Mouse (Mus musculus): Measurements from ENCODE around the gene Elmo1.

DNA sequence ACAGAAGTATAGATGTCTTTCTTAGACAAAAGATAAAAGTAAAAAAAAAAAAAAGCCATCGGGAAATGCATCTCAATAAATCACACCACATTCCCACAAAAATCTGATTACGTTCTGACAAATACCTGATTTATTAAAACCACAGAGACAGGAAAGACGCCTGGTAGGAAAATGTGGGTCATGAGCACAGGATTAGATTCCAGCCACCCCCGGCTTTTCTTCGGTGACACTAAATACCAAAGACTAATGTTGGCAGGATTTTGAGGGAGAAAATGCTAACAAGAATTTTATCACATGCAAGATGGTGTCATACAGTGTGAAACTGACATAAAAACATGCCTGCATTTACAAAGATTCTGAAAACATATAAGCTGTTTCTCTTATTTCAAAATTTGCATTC is 27.1 kb upstream of the Elmo1 start:
- TF ChIP-seq JUND (IDR thresholded peaks at IDR 0.05; ENCODE audit: low read depth, low read length) = no peak
- no peak for TF ChIP-seq ZMIZ1 (IDR thresholded peaks at IDR 0.05; ENCODE audit: low read depth, low read length)
- no peak for TF ChIP-seq EP300 (IDR thresholded peaks at IDR 0.05; ENCODE audit: low read depth in 1 of 2, low read length in 2 of 2)
- TF ChIP-seq CTCF (IDR thresholded peaks at IDR 0.05 in 2 of 3, conservative IDR thresholded peaks at IDR 0.05 in 1 of 3; ENCODE audit: control insufficient read depth in 1 of 3, insufficient read depth in 1 of 3, low read depth in 2 of 3, low read length in 3 of 3, poor library complexity in 1 of 3, severe bottlenecking in 1 of 3) = no peak
- no peak for TF ChIP-seq UBTF (IDR thresholded peaks at IDR 0.05; ENCODE audit: borderline replicate concordance, insufficient read depth, low read depth, low read length)
- no peak for TF ChIP-seq POLR2AphosphoS2 (IDR thresholded peaks at IDR 0.05; ENCODE audit: low read length)
- TF ChIP-seq TBP (IDR thresholded peaks at IDR 0.05; ENCODE audit: low read depth, low read length) = no peak
- no peak for TF ChIP-seq POLR2A (IDR thresholded peaks at IDR 0.05; ENCODE audit: control insufficient read depth in 1 of 2, insufficient read depth in 1 of 2, low read depth in 1 of 2, low read length in 2 of 2, poor library complexity in 1 of 2)
- TF ChIP-seq MEF2A (IDR thresholded peaks at IDR 0.05; ENCODE audit: extremely low read depth, insufficient replicate concordance, low read depth, low read length, poor library complexity, severe bottlenecking) = no peak
- TF ChIP-seq GATA1 (IDR thresholded peaks at IDR 0.05; ENCODE audit: low read depth, low read length) = no peak
